Mouse (Mus musculus) embryonic fibroblast, embryonic 13.5 days (primary cell): ENCODE measurements at regions not wholly inside any gene's neighbourhood (a gene's known extent, or its start where the extent isn't known, plus 50 kb on each side); places are given as distances from the start of the nearest gene placed in this dataset.

ENCODE experiments used
- CTCF ChIP-seq: IDR thresholded peaks from 2 replicates; pipeline ENCODE4 v1.5.1; 2011; ENCODE audit warnings: mild to moderate bottlenecking, control low read depth, low read length, moderate library complexity, borderline replicate concordance; ENCODE audit not compliant: insufficient read depth
- POLR2A ChIP-seq: IDR thresholded peaks from 2 replicates; pipeline ENCODE4 v1.6.1; 2011; ENCODE audit warnings: low read depth, mild to moderate bottlenecking, control low read depth, low read length, moderate library complexity

DNA sequence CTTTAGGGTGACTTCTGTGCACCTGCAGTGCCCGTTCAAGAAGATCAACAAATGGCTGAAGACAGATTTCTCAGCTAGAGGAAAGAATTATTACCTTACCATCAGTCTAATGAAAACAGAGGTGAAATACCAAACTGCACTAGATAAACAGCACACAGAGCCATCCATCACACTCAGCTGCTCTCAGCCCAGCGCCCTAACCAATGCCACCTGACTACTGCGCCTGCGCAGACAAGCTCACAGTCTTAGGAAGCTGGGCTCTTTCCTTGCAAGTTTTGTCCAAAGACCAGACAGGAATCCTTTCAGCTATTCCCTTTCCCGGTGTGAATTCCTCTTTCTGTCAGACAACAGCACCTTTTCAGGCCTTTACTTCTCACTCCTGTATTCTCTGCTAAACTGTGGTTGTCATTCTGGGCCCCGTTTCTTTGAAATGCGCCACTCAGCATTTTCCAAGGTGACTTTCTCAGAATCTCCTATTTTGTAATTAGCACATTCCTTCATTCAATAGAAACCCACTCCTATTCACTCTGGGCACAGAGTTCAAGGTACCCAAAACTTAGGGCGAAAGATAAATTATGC lies 292.8 kb downstream of the Mtx2 start:
- TF ChIP-seq CTCF (no peak), POLR2A (no peak)
